Comparison of ENCODE assay signal across 8 mouse cellular contexts in genomic region chr11:102990152-102990663, GRCm38 (mm10). TPM values are rescaled to one million over a fixed set of nuclear protein-coding genes. Genes with fewer than 3 reads are reported as not detected.
DNase-seq lines count a peak whose midpoint lies in the region; ATAC-seq and TF ChIP-seq lines count a peak whose summit lies in the region.

No protein-coding gene starts in this region.

- intact Hi-C loops in gastrocnemius, adult 2 months (cut with DNase I), result loop anchor here (5.0 kb wide), 2 partner anchors 43 to 218 kb away; partner anchors contain the start of gene C1ql1

- peaks cover 36% of the 10 kb centered on the region for H3K27me3 ChIP-seq in embryonic facial prominence, embryonic 14.5 days (replicated peaks; ENCODE audit: control insufficient read depth, insufficient read depth, low read length)
- H3K27me3 ChIP-seq in hindbrain, embryonic 12.5 days, result peaks cover 50% of the 10 kb centered on the region
- H3K27me3 ChIP-seq in limb, embryonic 12.5 days, result peaks cover 55% of the 10 kb centered on the region
- no peaks in the 10 kb centered on the region for H3K27me3 ChIP-seq in myocyte (ENCODE audit: control insufficient read depth, insufficient read depth, insufficient read length)

- TF ChIP-seq CTCF in gastrocnemius, adult 2 months (IDR thresholded peaks at IDR 0.05), result peak; percentile 62

- H3K79me2 ChIP-seq in myocyte (ENCODE audit: control insufficient read depth, insufficient read depth), result no peaks in the 10 kb centered on the region

- H3K9me3 ChIP-seq in embryonic facial prominence, embryonic 14.5 days (ENCODE audit: control insufficient read depth, low read length), result no peaks in the 10 kb centered on the region
- no peaks in the 10 kb centered on the region for H3K9me3 ChIP-seq in hindbrain, embryonic 12.5 days (replicated peaks)
- H3K9me3 ChIP-seq in limb, embryonic 12.5 days, result no peaks in the 10 kb centered on the region

- peaks cover 17% of the 10 kb centered on the region for H3K36me3 ChIP-seq in embryonic facial prominence, embryonic 14.5 days (ENCODE audit: control insufficient read depth, insufficient read depth, low read length)
- peaks cover 15% of the 10 kb centered on the region for H3K36me3 ChIP-seq in hindbrain, embryonic 12.5 days
- H3K36me3 ChIP-seq in limb, embryonic 12.5 days, result peaks cover 18% of the 10 kb centered on the region
- H3K36me3 ChIP-seq in myocyte (ENCODE audit: control insufficient read depth, insufficient read depth), result peaks cover 12% of the 10 kb centered on the region

- H3ac ChIP-seq in myocyte (ENCODE audit: control insufficient read depth, insufficient read length), result no peak overlapping the region

- ATAC-seq in embryonic facial prominence, embryonic 14.5 days (ENCODE audit: low read depth), result no peak
- no peak for ATAC-seq in hindbrain, embryonic 12.5 days (ENCODE audit: low FRiP score)
- no peak for ATAC-seq in limb, embryonic 12.5 days (ENCODE audit: insufficient number of reproducible peaks, insufficient read depth, low FRiP score, low TSS enrichment, low read depth)

- peak overlapping the region; percentile 55 for H3K9ac ChIP-seq in embryonic facial prominence, embryonic 14.5 days (ENCODE audit: low read depth, low read length)
- peak overlapping the region; percentile 46 for H3K9ac ChIP-seq in hindbrain, embryonic 12.5 days
- H3K9ac ChIP-seq in limb, embryonic 12.5 days (replicated peaks), result peak overlapping the region; percentile 50

- no peak for TF ChIP-seq POLR2A in myocyte (IDR thresholded peaks at IDR 0.05; ENCODE audit: insufficient read length, low read depth)

- H3K4me1 ChIP-seq in embryonic facial prominence, embryonic 14.5 days (ENCODE audit: control insufficient read depth, insufficient read depth, low read length), result peaks cover 13% of the 10 kb centered on the region; the same call in 1 of the 2 replicates
- H3K4me1 ChIP-seq in hindbrain, embryonic 12.5 days, result peaks cover 51% of the 10 kb centered on the region
- H3K4me1 ChIP-seq in limb, embryonic 12.5 days (replicated peaks), result peaks cover 24% of the 10 kb centered on the region

- H3K4me2 ChIP-seq in embryonic facial prominence, embryonic 14.5 days (ENCODE audit: low read depth, low read length), result peak overlapping the region; percentile 76
- H3K4me2 ChIP-seq in hindbrain, embryonic 12.5 days (replicated peaks), result peak overlapping the region; percentile 59
- H3K4me2 ChIP-seq in limb, embryonic 12.5 days, result peak overlapping the region; percentile 75
- peak overlapping the region; percentile 65 for H3K4me2 ChIP-seq in myocyte (ENCODE audit: low read depth)

- H3K27ac ChIP-seq in gastrocnemius, adult 2 months, result peak overlapping the region; percentile 31; the same call in 1 of the 2 replicates
- no peak overlapping the region for H3K27ac ChIP-seq in embryonic facial prominence, embryonic 14.5 days (replicated peaks; ENCODE audit: low read depth, low read length)
- no peak overlapping the region for H3K27ac ChIP-seq in hindbrain, embryonic 12.5 days
- no peak overlapping the region for H3K27ac ChIP-seq in limb, embryonic 12.5 days

- DNase-seq in gastrocnemius, adult 2 months, result peak; percentile 74
- DNase-seq in gastrocnemius, postnatal 4 days (ENCODE audit: low spot score in 2 of 2), result no peak
- DNase-seq in adrenal gland, postnatal 14 days, result peak; percentile 71
- DNase-seq in embryonic facial prominence, embryonic 14.5 days (ENCODE audit: low spot score), result peak; percentile 38
- no peak for DNase-seq in spleen, postnatal 36 days (ENCODE audit: low spot score in 2 of 2)

- peak overlapping the region; percentile 75 for H3K4me3 ChIP-seq in gastrocnemius, adult 2 months
- H3K4me3 ChIP-seq in embryonic facial prominence, embryonic 14.5 days (ENCODE audit: low read depth, low read length), result peak overlapping the region; percentile 47
- peak overlapping the region; percentile 30 for H3K4me3 ChIP-seq in hindbrain, embryonic 12.5 days
- peak overlapping the region; percentile 43 for H3K4me3 ChIP-seq in limb, embryonic 12.5 days (replicated peaks)
- no peak overlapping the region for H3K4me3 ChIP-seq in myocyte

- WGBS in embryonic facial prominence, embryonic 14.5 days, result 2% methylated on average over 23 of the region's 29 CpGs
- WGBS in hindbrain, embryonic 12.5 days, result 2% methylated on average over 29 of the region's 29 CpGs
- 2% methylated on average over 29 of the region's 29 CpGs for WGBS in limb, embryonic 12.5 days

TF ChIP-seq in myocyte, 11 proteins besides CTCF, POLR2A, EP300 and RAD21:
- TF ChIP-seq MYOG (IDR thresholded peaks at IDR 0.05; ENCODE audit: control insufficient read depth in 1 of 3, insufficient read depth in 1 of 3, insufficient read length in 2 of 3, low read depth in 2 of 3) (peak in 1 of 3 experiments; percentile 9), REST (IDR thresholded peaks at IDR 0.05; ENCODE audit: insufficient read depth, insufficient read length) (no peak)

RNA-seq across cellular contexts. Expression of gene Nmt1, which starts 37.8 kb away (rescaled TPM):
- total RNA-seq in gastrocnemius, adult 2 months (2021), result 10 to 100 TPM; 43.8 to 51.9 TPM
- 10 to 100 TPM; 55.9 to 59.3 TPM for total RNA-seq in gastrocnemius, postnatal 4 days (2021)
- 88.8 and 93.1 TPM in 2 replicates for total RNA-seq in adrenal gland, postnatal 14 days (2021)
- 55.5 and 60.0 TPM in 2 replicates for polyA plus RNA-seq in embryonic facial prominence, embryonic 14.5 days (2014; fragmentation: Nextera tagmentation; extraction: Ambion mirVana)
- 38.6 and 40.3 TPM in 2 replicates for polyA plus RNA-seq in hindbrain, embryonic 12.5 days (2016; fragmentation: Nextera tagmentation; extraction: Ambion mirVana)
- polyA plus RNA-seq in limb, embryonic 12.5 days (2016; fragmentation: Nextera tagmentation; extraction: Ambion mirVana), result 53.6 and 53.7 TPM in 2 replicates
- polyA plus RNA-seq in myocyte (2012; fragmentation: generic; extraction: Trizol), result 77.1 TPM

RNA-seq across cellular contexts. Expression of gene Dcakd, which starts 37.9 kb away (rescaled TPM):
- 10 to 100 TPM; 12.4 to 25.8 TPM for total RNA-seq in gastrocnemius, adult 2 months (2021)
- 10 to 100 TPM; 69.0 to 73.1 TPM for total RNA-seq in gastrocnemius, postnatal 4 days (2021)
- total RNA-seq in adrenal gland, postnatal 14 days (2021), result 65.0 and 66.3 TPM in 2 replicates
- 138 and 153 TPM in 2 replicates for polyA plus RNA-seq in embryonic facial prominence, embryonic 14.5 days (2014; fragmentation: Nextera tagmentation; extraction: Ambion mirVana)
- polyA plus RNA-seq in hindbrain, embryonic 12.5 days (2016; fragmentation: Nextera tagmentation; extraction: Ambion mirVana), result 160 and 161 TPM in 2 replicates
- 167 and 192 TPM in 2 replicates for polyA plus RNA-seq in limb, embryonic 12.5 days (2016; fragmentation: Nextera tagmentation; extraction: Ambion mirVana)
- 199 TPM for polyA plus RNA-seq in myocyte (2012; fragmentation: generic; extraction: Trizol)

RNA-seq across cellular contexts. Expression of gene C1ql1, which starts 43.7 kb away (rescaled TPM):
- not detected for total RNA-seq in gastrocnemius, adult 2 months (2021)
- 1 to 10 TPM; 1.3 to 1.5 TPM for total RNA-seq in gastrocnemius, postnatal 4 days (2021)
- total RNA-seq in adrenal gland, postnatal 14 days (2021), result 35.3 TPM in 2 replicates
- polyA plus RNA-seq in embryonic facial prominence, embryonic 14.5 days (2014; fragmentation: Nextera tagmentation; extraction: Ambion mirVana), result 1.8 and 2.7 TPM in 2 replicates
- polyA plus RNA-seq in hindbrain, embryonic 12.5 days (2016; fragmentation: Nextera tagmentation; extraction: Ambion mirVana), result 11.7 and 13.2 TPM in 2 replicates
- 1.3 and 1.6 TPM in 2 replicates for polyA plus RNA-seq in limb, embryonic 12.5 days (2016; fragmentation: Nextera tagmentation; extraction: Ambion mirVana)
- 0.74 TPM for polyA plus RNA-seq in myocyte (2012; fragmentation: generic; extraction: Trizol)

Comparison
In these comparisons a context has a peak if more than half of its experiments do, and no peak if none do; other contexts are left out.
1. DNase-seq: peak in gastrocnemius, adult 2 months (single experiment), adrenal gland, postnatal 14 days (single experiment) and embryonic facial prominence, embryonic 14.5 days (single experiment); none in gastrocnemius, postnatal 4 days (0 of 2) and spleen, postnatal 36 days (0 of 2).
2. Peak in every context shown above with its lines, with median percentiles within 50 percentile points of each other: H3K4me2 ChIP-seq and H3K9ac ChIP-seq.